Mouse (Mus musculus): ENCODE measurements at regions not wholly inside any gene's neighbourhood (a gene's known extent, or its start where the extent isn't known, plus 50 kb on each side); places are given as distances from the start of the nearest gene placed in this dataset.
A peak's percentile ranks its signal among the peaks of the same experiment; 100 is the strongest.

- Histone ChIP-seq H3K36me3 (ENCODE audit: control insufficient read depth, insufficient read depth, low read length) (no peaks in the 10 kb centered on the region), H3K27ac (replicated peaks; ENCODE audit: low read depth, low read length) (no peak overlapping the region), H3K4me2 (replicated peaks; ENCODE audit: low read depth, low read length, severe bottlenecking) (no peak overlapping the region), H3K9me3 (ENCODE audit: control insufficient read depth, low read length) (no peaks in the 10 kb centered on the region), H3K9ac (ENCODE audit: low read depth, low read length, severe bottlenecking) (no peak overlapping the region), H3K4me3 (replicated peaks; ENCODE audit: low read length) (no peak overlapping the region), H3K4me1 (ENCODE audit: control insufficient read depth, insufficient read depth, low read length) (no peaks in the 10 kb centered on the region), H3K27me3 (ENCODE audit: control insufficient read depth, insufficient read depth, low read length) (no peaks in the 10 kb centered on the region)
- no peak for TF ChIP-seq POLR2A (IDR thresholded peaks at IDR 0.05; ENCODE audit: borderline replicate concordance, extremely low read depth, insufficient read depth, insufficient read length)
- 79% methylated on average over 3 of the region's 3 CpGs for WGBS
- no peak for ATAC-seq (ENCODE audit: low FRiP score, low read depth)
- no peak for DNase-seq (ENCODE audit: low spot score)
Measured at GRCm38 (mm10) chr7:121296151-121296695, 95.4 kb upstream of the Hs3st2 start.

- no peaks in the 10 kb centered on the region for H3K27me3 ChIP-seq (ENCODE audit: control insufficient read depth, insufficient read depth, low read length)
- ATAC-seq (ENCODE audit: low FRiP score, low read depth) (no peak; the same call in 1 of the 2 replicates), DNase-seq (ENCODE audit: low spot score) (peak; percentile 21)
- no peaks in the 10 kb centered on the region for H3K36me3 ChIP-seq (ENCODE audit: control insufficient read depth, insufficient read depth, low read length)
- no peak overlapping the region for H3K9ac ChIP-seq (ENCODE audit: low read depth, low read length, severe bottlenecking)
- no peak for TF ChIP-seq POLR2A (IDR thresholded peaks at IDR 0.05; ENCODE audit: borderline replicate concordance, extremely low read depth, insufficient read depth, insufficient read length)
- peaks cover under 1% of the 10 kb centered on the region; the same call in 1 of the 2 replicates for H3K9me3 ChIP-seq (ENCODE audit: control insufficient read depth, low read length)
- 0 out of 2 replicates have a peak overlapping the region, but pooled peaks have one; percentile 11 for H3K4me3 ChIP-seq (replicated peaks; ENCODE audit: low read length)
- 0 out of 2 replicates have a peak overlapping the region, but pooled peaks have one; percentile 6 for H3K4me2 ChIP-seq (replicated peaks; ENCODE audit: low read depth, low read length, severe bottlenecking)
- WGBS, result 6% methylated on average over 19 of the region's 19 CpGs
- H3K27ac ChIP-seq (replicated peaks; ENCODE audit: low read depth, low read length), result no peak overlapping the region
- peaks cover 7% of the 10 kb centered on the region for H3K4me1 ChIP-seq (ENCODE audit: control insufficient read depth, insufficient read depth, low read length)
Measured at GRCm38 (mm10) chr7:121312961-121313587, 78.6 kb upstream of the Hs3st2 start.

GRCm38 (mm10) chr7:121314521-121314920 is 77.1 kb upstream of the Hs3st2 start:
- DNase-seq (ENCODE audit: low spot score) (no peak), ATAC-seq (ENCODE audit: low FRiP score, low read depth) (no peak)
- no peak overlapping the region for H3K4me3 ChIP-seq (replicated peaks; ENCODE audit: low read length)
- no peak for TF ChIP-seq POLR2A (IDR thresholded peaks at IDR 0.05; ENCODE audit: borderline replicate concordance, extremely low read depth, insufficient read depth, insufficient read length)
- peaks cover 5% of the 10 kb centered on the region; the same call in 1 of the 2 replicates for H3K9me3 ChIP-seq (ENCODE audit: control insufficient read depth, low read length)
- H3K4me2 ChIP-seq (replicated peaks; ENCODE audit: low read depth, low read length, severe bottlenecking), result no peak overlapping the region
- H3K9ac ChIP-seq (ENCODE audit: low read depth, low read length, severe bottlenecking), result no peak overlapping the region
- no peaks in the 10 kb centered on the region for H3K27me3 ChIP-seq (ENCODE audit: control insufficient read depth, insufficient read depth, low read length)
- 81% methylated on average over 4 of the region's 4 CpGs for WGBS
- no peaks in the 10 kb centered on the region for H3K36me3 ChIP-seq (ENCODE audit: control insufficient read depth, insufficient read depth, low read length)
- H3K27ac ChIP-seq (replicated peaks; ENCODE audit: low read depth, low read length), result no peak overlapping the region
- H3K4me1 ChIP-seq (ENCODE audit: control insufficient read depth, insufficient read depth, low read length), result peaks cover 7% of the 10 kb centered on the region

GRCm38 (mm10) chr7:121329274-121329673 is 62.4 kb upstream of the Hs3st2 start:
- H3K9ac ChIP-seq (ENCODE audit: low read depth, low read length, severe bottlenecking), result no peak overlapping the region
- DNase-seq (ENCODE audit: low spot score) (no peak), ATAC-seq (ENCODE audit: low FRiP score, low read depth) (no peak)
- H3K4me1 ChIP-seq (ENCODE audit: control insufficient read depth, insufficient read depth, low read length), result no peaks in the 10 kb centered on the region
- no peak overlapping the region for H3K4me3 ChIP-seq (replicated peaks; ENCODE audit: low read length)
- no peak overlapping the region for H3K27ac ChIP-seq (replicated peaks; ENCODE audit: low read depth, low read length)
- H3K27me3 ChIP-seq (ENCODE audit: control insufficient read depth, insufficient read depth, low read length), result no peaks in the 10 kb centered on the region
- 79% methylated on average over 7 of the region's 7 CpGs for WGBS
- no peaks in the 10 kb centered on the region for H3K9me3 ChIP-seq (ENCODE audit: control insufficient read depth, low read length)
- H3K36me3 ChIP-seq (ENCODE audit: control insufficient read depth, insufficient read depth, low read length), result no peaks in the 10 kb centered on the region
- TF ChIP-seq POLR2A (IDR thresholded peaks at IDR 0.05; ENCODE audit: borderline replicate concordance, extremely low read depth, insufficient read depth, insufficient read length), result no peak
- no peak overlapping the region for H3K4me2 ChIP-seq (replicated peaks; ENCODE audit: low read depth, low read length, severe bottlenecking)

GRCm38 (mm10) chr7:121332532-121332931 is 59.1 kb upstream of the Hs3st2 start:
- DNase-seq (ENCODE audit: low spot score) (no peak), ATAC-seq (ENCODE audit: low FRiP score, low read depth) (no peak)
- Histone ChIP-seq H3K4me1 (ENCODE audit: control insufficient read depth, insufficient read depth, low read length) (no peaks in the 10 kb centered on the region), H3K36me3 (ENCODE audit: control insufficient read depth, insufficient read depth, low read length) (no peaks in the 10 kb centered on the region), H3K4me3 (replicated peaks; ENCODE audit: low read length) (no peak overlapping the region), H3K9me3 (ENCODE audit: control insufficient read depth, low read length) (no peaks in the 10 kb centered on the region), H3K27me3 (ENCODE audit: control insufficient read depth, insufficient read depth, low read length) (no peaks in the 10 kb centered on the region), H3K9ac (ENCODE audit: low read depth, low read length, severe bottlenecking) (no peak overlapping the region), H3K4me2 (replicated peaks; ENCODE audit: low read depth, low read length, severe bottlenecking) (no peak overlapping the region), H3K27ac (replicated peaks; ENCODE audit: low read depth, low read length) (no peak overlapping the region)
- TF ChIP-seq POLR2A (IDR thresholded peaks at IDR 0.05; ENCODE audit: borderline replicate concordance, extremely low read depth, insufficient read depth, insufficient read length), result no peak
- WGBS, result 80% methylated on average over 2 of the region's 2 CpGs

Data from limb, embryonic 14.5 days (tissue).